Mouse (Mus musculus) liver, adult 2 months (tissue): ENCODE measurements around the gene Pttg1ip.

Experiments
- CTCF ChIP-seq: fragments of 200-500 bp; IDR thresholded peaks from 2 replicates; pipeline ENCODE4 v1.5.1; 2011; ENCODE audit warnings: low read depth, low read length, control low read depth
- POLR2A ChIP-seq: fragments of 200-500 bp; IDR thresholded peaks from 2 replicates; pipeline ENCODE4 v1.6.1; 2011; ENCODE audit warnings: low read length, control low read depth; ENCODE audit not compliant: insufficient read depth; ENCODE audit errors: extremely low read depth

DNA sequence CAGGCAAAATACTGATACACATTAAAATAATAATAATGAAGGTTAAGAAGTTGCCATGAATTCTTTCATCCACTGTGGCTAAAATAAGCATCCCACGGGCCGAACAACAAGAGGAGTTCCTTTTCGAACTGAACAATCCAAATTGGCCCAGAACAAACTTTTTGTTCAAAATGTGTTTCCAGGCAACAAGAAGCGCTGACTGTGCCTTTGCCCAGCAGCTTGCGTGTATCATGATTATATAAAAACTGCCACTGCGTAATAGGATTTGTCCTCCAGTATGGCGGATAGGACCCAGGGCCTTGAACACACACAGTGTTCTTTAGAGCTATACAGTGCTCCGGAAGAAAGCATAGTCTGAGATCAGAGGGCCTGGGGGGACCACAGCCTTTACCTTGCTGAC lies 27.1 kb downstream of the Pttg1ip start:
- TF ChIP-seq POLR2A (no peak), CTCF (no peak)
